Mouse (Mus musculus) ES-E14 (cell line): ENCODE measurements around the gene Frat1.

Source experiments
- CHD2 ChIP-seq: IDR thresholded peaks from 2 replicates; pipeline ENCODE4 v1.6.1; 2014; ENCODE audit warnings: mild to moderate bottlenecking, low read depth, low read length, inconsistent platforms
- HCFC1 ChIP-seq: IDR thresholded peaks from 2 replicates; pipeline ENCODE4 v1.6.1; 2012; ENCODE audit warnings: low read length, inconsistent platforms, borderline replicate concordance; ENCODE audit not compliant: insufficient read depth
- MAFK ChIP-seq: IDR thresholded peaks from 2 replicates; pipeline ENCODE4 v1.6.1; 2014; ENCODE audit warnings: mild to moderate bottlenecking, low read depth, low read length, inconsistent platforms; ENCODE audit not compliant: insufficient read depth
- ZC3H11A ChIP-seq: IDR thresholded peaks from 2 replicates; pipeline ENCODE4 v1.6.1; 2012; ENCODE audit warnings: low read depth, mild to moderate bottlenecking, inconsistent platforms, low read length, borderline replicate concordance

DNA sequence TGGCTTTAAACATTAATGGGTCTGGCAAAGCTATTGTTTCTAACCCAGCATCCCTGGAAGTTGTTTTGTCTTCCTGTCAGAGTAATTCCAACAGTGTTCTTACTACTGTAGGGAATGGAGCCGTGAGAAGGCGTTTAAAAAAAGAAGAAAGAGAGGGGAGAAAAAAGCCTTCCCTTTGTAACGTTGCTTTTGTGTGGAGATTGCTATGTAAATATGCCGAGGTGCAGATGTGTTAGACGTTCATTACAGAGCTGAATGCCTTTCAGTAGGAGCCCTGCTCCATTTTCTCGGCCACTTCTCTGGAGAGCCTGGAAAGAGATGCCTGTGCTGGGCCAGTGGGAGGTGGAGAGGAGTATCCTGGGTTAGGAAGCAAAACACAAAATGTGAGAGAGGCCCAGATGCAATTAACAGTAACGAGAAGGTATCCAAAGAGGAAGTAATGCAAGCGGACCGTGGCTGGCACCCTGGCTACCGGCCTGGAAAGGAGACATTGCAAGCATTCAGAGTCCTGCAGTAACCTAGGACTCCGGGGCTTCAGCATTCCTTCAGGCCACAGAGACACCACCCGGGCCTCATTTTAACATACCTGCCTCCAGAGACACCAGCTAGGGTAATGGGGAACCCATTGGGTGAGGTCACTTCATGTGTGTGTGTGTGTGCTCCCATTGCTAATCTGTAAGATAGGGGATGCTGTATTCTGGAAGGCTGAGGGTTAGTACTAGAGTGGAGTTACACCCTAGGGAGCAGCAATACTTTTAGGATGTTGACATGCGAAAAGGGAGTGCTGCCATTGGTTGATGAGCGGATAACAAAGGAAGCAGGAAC lies 21.2 kb downstream of the Frat1 start:
- TF ChIP-seq ZC3H11A: no peak
- TF ChIP-seq HCFC1: no peak
- TF ChIP-seq MAFK: no peak
- TF ChIP-seq CHD2: no peak
